Mouse (Mus musculus) lung, postnatal 0 days (tissue): Measurements from ENCODE around the gene Gtf3c5.

ENCODE experiments used
- CTCF ChIP-seq: IDR thresholded peaks from 2 replicates; pipeline ENCODE4 v1.5.1; 2016; ENCODE audit warnings: antibody characterized with exemption, mild to moderate bottlenecking
- EP300 ChIP-seq: IDR thresholded peaks from 2 replicates; pipeline ENCODE4 v1.6.1; 2016; ENCODE audit warnings: antibody characterized with exemption, mild to moderate bottlenecking, control low read depth

- TF ChIP-seq EP300: no peak
- no peak for TF ChIP-seq CTCF
Observed at GRCm38 (mm10) chr2:28611407-28611787, 27.8 kb upstream of the Gtf3c5 start.
